Mouse (Mus musculus) bone marrow macrophage, adult 2 months (primary cell): ENCODE measurements around the gene Lpar1.

Source experiments
- CTCF ChIP-seq: IDR thresholded peaks from 2 replicates; pipeline ENCODE4 v1.5.1; 2012; ENCODE audit warnings: low read depth, mild to moderate bottlenecking, low read length, moderate library complexity
- POLR2A ChIP-seq: IDR thresholded peaks from 2 replicates; pipeline ENCODE4 v1.6.1; 2012; ENCODE audit warnings: mild to moderate bottlenecking, low read depth, low read length, borderline replicate concordance

DNA sequence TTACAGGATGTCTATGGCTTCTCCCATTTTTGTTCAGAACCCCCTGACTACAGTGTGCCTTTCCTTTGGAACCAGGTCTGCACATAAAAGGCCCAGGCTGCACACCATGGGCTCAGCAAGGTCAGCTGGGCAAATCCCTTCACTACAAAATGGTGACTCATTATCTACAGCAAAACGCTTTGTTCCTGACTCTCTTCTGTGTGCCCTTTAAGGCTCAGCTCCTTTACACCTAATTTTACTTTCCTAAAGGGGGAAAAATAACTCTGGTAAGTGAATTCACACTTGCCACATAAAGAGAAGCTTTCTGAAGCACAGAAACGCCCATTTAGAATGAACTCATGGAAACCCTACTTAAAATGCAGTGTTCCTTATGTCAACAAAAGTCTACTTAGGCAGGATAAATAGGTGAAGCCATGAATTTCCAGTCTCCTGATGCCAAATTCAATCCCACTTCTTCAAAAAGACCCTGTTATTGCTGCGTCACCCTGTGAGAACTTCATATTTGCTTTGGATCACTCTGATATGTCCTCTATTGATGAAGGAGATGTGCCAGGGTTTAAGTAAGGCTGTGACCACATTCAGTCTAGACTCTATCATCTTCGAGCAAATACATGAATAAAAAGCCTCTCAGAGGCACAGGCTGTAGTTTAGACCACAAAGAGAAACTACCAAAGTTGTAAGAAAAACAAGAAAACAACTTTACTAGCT is 82.3 kb downstream of the Lpar1 start:
- TF ChIP-seq CTCF (no peak), POLR2A (no peak)
